Mouse (Mus musculus) embryonic facial prominence, embryonic 15.5 days (tissue): ENCODE data around the gene Dst. TPM values are rescaled to one million over a fixed set of nuclear protein-coding genes. Genes with fewer than 3 reads are reported as not detected.

Experiments used
- ATAC-seq: fragments of 200-750 bp; cut with Nextera tagmentation; 2 replicates; pipeline ENCODE4 v1.8.0; 2017; ENCODE audit warnings: low read depth, moderate TSS enrichment; ENCODE audit not compliant: insufficient number of reproducible peaks, low FRiP score, low TSS enrichment
- H3K27ac ChIP-seq: fragments of 300-500 bp; sonication (generic); replicated peaks from 2 replicates; pipeline ENCODE4 v1.5.1; 2015; ENCODE audit warnings: mild to moderate bottlenecking, inconsistent platforms
- H3K27me3 ChIP-seq: fragments of 300-500 bp; sonication (generic); 2 replicates; pipeline ENCODE4 v1.6.1; 2015; ENCODE audit warnings: inconsistent platforms
- H3K36me3 ChIP-seq: fragments of 300-500 bp; sonication (generic); 2 replicates; pipeline ENCODE4 v1.6.1; 2015; ENCODE audit warnings: mild to moderate bottlenecking, inconsistent platforms
- H3K4me1 ChIP-seq: fragments of 300-500 bp; sonication (generic); 2 replicates; pipeline ENCODE4 v1.6.1; 2015; ENCODE audit warnings: inconsistent platforms
- H3K4me2 ChIP-seq: fragments of 300-500 bp; sonication (generic); replicated peaks from 2 replicates; pipeline ENCODE4 v1.6.1; 2015; ENCODE audit warnings: mild to moderate bottlenecking, inconsistent platforms
- H3K4me3 ChIP-seq: fragments of 300-500 bp; sonication (generic); replicated peaks from 2 replicates; pipeline ENCODE4 v1.5.1; 2015; ENCODE audit warnings: mild to moderate bottlenecking, inconsistent platforms
- H3K9ac ChIP-seq: fragments of 300-500 bp; sonication (generic); 2 replicates; pipeline ENCODE4 v1.6.1; 2015; ENCODE audit warnings: inconsistent platforms
- H3K9me3 ChIP-seq: fragments of 300-500 bp; sonication (generic); replicated peaks from 2 replicates; pipeline ENCODE4 v1.6.1; 2016; ENCODE audit warnings: inconsistent platforms
- WGBS: fragments of 180-500 bp; shearing (Covaris S2); methylation state at CpG from one replicate; pipeline ENCODE4 v1.1.7; 2015; 5-methylcytosine and 5-hydroxymethylcytosine counted together
- polyA plus RNA-seq: library from polyadenylated mRNA; unstranded; fragments of >200 nt; fragmentation: Nextera tagmentation; extraction: Ambion mirVana; gene quantifications from 2 replicates; pipeline ENCODE4 v1.2.1, GENCODE M21; 2015

The Dst gene
- polyA plus RNA-seq, 1 experiment from 2014 or later = 22.8 TPM

- Histone ChIP-seq H3K9me3 (no peaks in the 10 kb centered on the region), H3K9ac (no peak overlapping the region), H3K4me3 (no peak overlapping the region), H3K36me3 (no peaks in the 10 kb centered on the region), H3K4me1 (peaks cover 9% of the 10 kb centered on the region), H3K4me2 (no peak overlapping the region), H3K27me3 (no peaks in the 10 kb centered on the region), H3K27ac (no peak overlapping the region)
- WGBS = 66% methylated on average over 6 of the region's 6 CpGs
- ATAC-seq = no peak
These were observed 212.0 kb downstream of the Dst start for GRCm38 (mm10) chr1:34120066-34120465.

- no peaks in the 10 kb centered on the region for H3K27me3 ChIP-seq
- H3K36me3 ChIP-seq = no peaks in the 10 kb centered on the region
- H3K9me3 ChIP-seq = no peaks in the 10 kb centered on the region
- H3K4me3 ChIP-seq = peak overlapping the region; percentile 39
- no peak overlapping the region for H3K9ac ChIP-seq
- no peak overlapping the region; the same call in 1 of the 2 replicates for H3K27ac ChIP-seq
- 52% methylated on average over 6 of the region's 6 CpGs for WGBS
- H3K4me1 ChIP-seq = peaks cover 9% of the 10 kb centered on the region
- no peak for ATAC-seq
- H3K4me2 ChIP-seq = peak overlapping the region; percentile 57; the same call in 1 of the 2 replicates
These were observed 212.6 kb downstream of the Dst start for GRCm38 (mm10) chr1:34120602-34121001.

- 23% methylated on average over 29 of the region's 29 CpGs for WGBS
- no peaks in the 10 kb centered on the region for H3K9me3 ChIP-seq
- H3K9ac ChIP-seq = peak overlapping the region; percentile 26; the same call in 1 of the 2 replicates
- H3K4me2 ChIP-seq = peak overlapping the region; percentile 57
- H3K36me3 ChIP-seq = no peaks in the 10 kb centered on the region
- no peaks in the 10 kb centered on the region for H3K27me3 ChIP-seq
- peak; percentile 68; the same call in 1 of the 2 replicates for ATAC-seq
- peak overlapping the region; percentile 83 for H3K27ac ChIP-seq
- H3K4me3 ChIP-seq = peak overlapping the region; percentile 39
- H3K4me1 ChIP-seq = peaks cover 9% of the 10 kb centered on the region
These were observed 213.4 kb downstream of the Dst start for GRCm38 (mm10) chr1:34121157-34122015.

GRCm38 (mm10) chr1:34122198-34122597 lies 214.2 kb downstream of the Dst start:
- peaks cover 9% of the 10 kb centered on the region for H3K4me1 ChIP-seq
- WGBS = 91% methylated on average over 6 of the region's 6 CpGs
- peak overlapping the region; percentile 39; the same call in 1 of the 2 replicates for H3K4me3 ChIP-seq
- H3K27me3 ChIP-seq = no peaks in the 10 kb centered on the region
- H3K9me3 ChIP-seq = no peaks in the 10 kb centered on the region
- peak overlapping the region; percentile 83 for H3K27ac ChIP-seq
- ATAC-seq = no peak
- H3K9ac ChIP-seq = no peak overlapping the region
- H3K4me2 ChIP-seq = no peak overlapping the region
- no peaks in the 10 kb centered on the region for H3K36me3 ChIP-seq

GRCm38 (mm10) chr1:34122905-34123304 lies 214.9 kb downstream of the Dst start:
- H3K27ac ChIP-seq = no peak overlapping the region
- no peak for ATAC-seq
- H3K4me2 ChIP-seq = no peak overlapping the region
- H3K4me3 ChIP-seq = no peak overlapping the region
- H3K9me3 ChIP-seq = no peaks in the 10 kb centered on the region
- no peaks in the 10 kb centered on the region for H3K36me3 ChIP-seq
- peaks cover 9% of the 10 kb centered on the region for H3K4me1 ChIP-seq
- WGBS = 65% methylated on average over 1 of the region's 1 CpGs
- no peak overlapping the region for H3K9ac ChIP-seq
- H3K27me3 ChIP-seq = no peaks in the 10 kb centered on the region

GRCm38 (mm10) chr1:34123334-34123733 lies 215.3 kb downstream of the Dst start:
- Histone ChIP-seq H3K27me3 (no peaks in the 10 kb centered on the region), H3K4me2 (no peak overlapping the region), H3K9me3 (no peaks in the 10 kb centered on the region), H3K27ac (no peak overlapping the region), H3K36me3 (no peaks in the 10 kb centered on the region), H3K9ac (no peak overlapping the region), H3K4me1 (peaks cover 9% of the 10 kb centered on the region), H3K4me3 (no peak overlapping the region)
- 78% methylated on average over 5 of the region's 5 CpGs for WGBS
- no peak for ATAC-seq

GRCm38 (mm10) chr1:34124376-34124775 lies 216.4 kb downstream of the Dst start:
- Histone ChIP-seq H3K4me2 (no peak overlapping the region), H3K9ac (no peak overlapping the region), H3K36me3 (no peaks in the 10 kb centered on the region), H3K27me3 (no peaks in the 10 kb centered on the region), H3K27ac (no peak overlapping the region), H3K9me3 (no peaks in the 10 kb centered on the region), H3K4me3 (no peak overlapping the region), H3K4me1 (peaks cover 9% of the 10 kb centered on the region)
- WGBS = 90% methylated on average over 7 of the region's 7 CpGs
- no peak for ATAC-seq

GRCm38 (mm10) chr1:34125148-34125547 lies 217.1 kb downstream of the Dst start:
- 90% methylated on average over 5 of the region's 5 CpGs for WGBS
- Histone ChIP-seq H3K27ac (no peak overlapping the region), H3K4me3 (no peak overlapping the region), H3K4me2 (no peak overlapping the region), H3K4me1 (peaks cover 6% of the 10 kb centered on the region), H3K9me3 (no peaks in the 10 kb centered on the region), H3K9ac (no peak overlapping the region), H3K27me3 (no peaks in the 10 kb centered on the region), H3K36me3 (no peaks in the 10 kb centered on the region)
- no peak for ATAC-seq

GRCm38 (mm10) chr1:34127714-34128474 lies 219.9 kb downstream of the Dst start:
- Histone ChIP-seq H3K4me1 (no peaks in the 10 kb centered on the region), H3K9me3 (no peaks in the 10 kb centered on the region), H3K27ac (no peak overlapping the region), H3K4me2 (no peak overlapping the region), H3K27me3 (no peaks in the 10 kb centered on the region), H3K9ac (no peak overlapping the region), H3K36me3 (no peaks in the 10 kb centered on the region), H3K4me3 (no peak overlapping the region)
- 0 out of 2 replicates have a peak, but pooled peaks have one; percentile 24 for ATAC-seq
- WGBS = 71% methylated on average over 15 of the region's 15 CpGs

GRCm38 (mm10) chr1:34128796-34129195 lies 220.8 kb downstream of the Dst start:
- Histone ChIP-seq H3K27ac (no peak overlapping the region), H3K4me1 (no peaks in the 10 kb centered on the region), H3K9me3 (no peaks in the 10 kb centered on the region), H3K27me3 (no peaks in the 10 kb centered on the region), H3K4me2 (no peak overlapping the region), H3K9ac (no peak overlapping the region), H3K4me3 (no peak overlapping the region), H3K36me3 (no peaks in the 10 kb centered on the region)
- WGBS = 79% methylated on average over 2 of the region's 2 CpGs
- no peak for ATAC-seq

GRCm38 (mm10) chr1:34129691-34130090 lies 221.7 kb downstream of the Dst start:
- Histone ChIP-seq H3K36me3 (no peaks in the 10 kb centered on the region), H3K9me3 (no peaks in the 10 kb centered on the region), H3K4me1 (no peaks in the 10 kb centered on the region), H3K9ac (no peak overlapping the region), H3K4me3 (no peak overlapping the region), H3K27me3 (no peaks in the 10 kb centered on the region), H3K4me2 (no peak overlapping the region), H3K27ac (no peak overlapping the region)
- no peak for ATAC-seq
- WGBS = 81% methylated on average over 9 of the region's 9 CpGs
